Mouse (Mus musculus) thymus, postnatal 0 days (tissue): Measurements from ENCODE around the gene Gm10837. TPM values are rescaled to one million over a fixed set of nuclear protein-coding genes. Genes with fewer than 3 reads are reported as not detected.

Experiments used
- DNase-seq: peaks from one replicate; pipeline ENCODE4 v3.0.0-alpha.2; 2015; ENCODE audit warnings: low spot score
- polyA plus RNA-seq: library from polyadenylated mRNA; unstranded; fragments of >200 nt; fragmentation: Nextera tagmentation; extraction: Ambion mirVana; gene quantifications from 2 replicates; pipeline ENCODE4 v1.2.1, GENCODE M21; 2015

Gm10837 gene
- polyA plus RNA-seq, 1 experiment from 2014 or later: not detected

GRCm38 (mm10) chr14:122513511-122514036 lies 23.2 kb downstream of the Gm10837 start:
- no peak for DNase-seq

- no peak for DNase-seq
Measured at GRCm38 (mm10) chr14:122528475-122528874, 38.1 kb downstream of the Gm10837 start.

- DNase-seq: peak; percentile 88
Measured at GRCm38 (mm10) chr14:122534017-122534924, 43.9 kb downstream of the Gm10837 start, which contains the start of gene Pcca. Gene Pcca (plus strand): TSS chr14:122534324.

- DNase-seq: no peak
Measured at GRCm38 (mm10) chr14:122535986-122536385, 45.6 kb downstream of the Gm10837 start.

Other genes with a start within 250 kb of the Gm10837 start
- not detected in 2 replicates for gene Gm5089, start 39.5 kb upstream of the Gm10837 start, polyA plus RNA-seq
- not detected in 2 replicates for gene Zic5, start 24.9 kb upstream of the Gm10837 start, polyA plus RNA-seq
- not detected in 2 replicates for gene Zic2, start 15.2 kb upstream of the Gm10837 start, polyA plus RNA-seq
- gene Pcca, start 43.7 kb downstream of the Gm10837 start, polyA plus RNA-seq: 14.9 and 15.6 TPM in 2 replicates